Mouse (Mus musculus) ZHBTc4 (cell line): ENCODE measurements around the gene Selplg.

Experiments
- DNase-seq: peaks from one replicate; pipeline ENCODE4 v3.0.0-alpha.2; 2011; ENCODE audit warnings: low read depth, low spot score

Gene Selplg

DNA sequence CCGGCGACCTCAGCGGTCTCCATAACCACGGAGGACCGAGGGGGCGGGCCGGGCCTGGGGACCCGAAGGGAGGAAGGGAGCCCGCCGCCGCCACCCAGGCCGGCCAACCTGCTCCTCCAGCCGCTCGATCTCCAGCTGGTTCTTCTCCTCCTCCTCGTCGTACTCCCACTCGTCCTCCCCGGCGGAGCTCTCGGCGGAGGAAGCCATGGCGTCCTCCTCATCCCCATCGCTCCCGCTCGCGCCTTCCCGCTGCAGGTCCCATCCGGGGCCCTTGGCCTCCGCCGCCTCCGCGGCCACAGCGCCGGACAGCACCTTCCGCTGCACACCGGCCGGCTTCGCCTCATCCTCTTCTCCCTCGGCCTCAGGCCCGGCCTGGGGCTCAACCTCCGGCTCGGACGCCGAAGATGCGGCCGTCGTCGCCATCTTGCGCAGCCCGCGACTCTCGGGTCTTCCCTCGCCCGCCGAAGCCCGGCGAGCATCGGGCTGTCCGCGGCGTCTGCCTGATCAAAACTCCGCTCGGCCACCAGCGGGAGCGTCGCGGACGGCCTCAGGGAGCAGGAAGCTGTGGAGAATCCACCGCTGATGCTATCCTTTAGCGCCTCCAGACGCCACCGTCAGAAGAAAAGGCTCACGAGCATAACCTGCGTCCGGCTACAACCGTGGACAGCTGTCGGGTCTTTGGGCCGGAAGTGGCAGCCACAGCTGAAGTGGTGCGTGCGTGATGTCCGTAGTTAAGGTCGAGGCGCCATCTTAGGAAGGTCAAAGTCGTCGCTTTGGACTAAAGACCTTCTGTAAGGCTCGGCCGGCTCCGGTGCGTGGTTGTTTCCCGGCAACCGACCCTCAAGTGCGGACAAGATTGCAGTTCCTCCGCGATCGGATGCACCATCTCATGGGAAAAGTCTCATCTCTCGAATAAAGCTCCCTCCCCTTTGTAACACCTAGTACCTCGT lies 61.0 kb downstream of the Selplg start:
- DNase-seq = peak; percentile 92

GRCm38 (mm10) chr5:113768806-113769205 lies 63.6 kb downstream of the Selplg start:
- DNase-seq = no peak
